Mouse (Mus musculus): ENCODE measurements around the gene Mrpl52. TPM values are rescaled to one million over a fixed set of nuclear protein-coding genes. Genes with fewer than 3 reads are reported as not detected.
A peak's percentile ranks its signal among the peaks of the same experiment; 100 is the strongest.

Mrpl52 gene
- 270 and 310 TPM in 2 replicates for polyA plus RNA-seq (2015; fragmentation: Nextera tagmentation; extraction: Ambion mirVana)

- Histone ChIP-seq H3K9ac (peak within 1 kb of the TSS; percentile 90), H3K36me3 (ENCODE audit: poor library complexity, severe bottlenecking) (peaks cover 14% of the 10 kb centered on the region), H3K27ac (peak within 1 kb of the TSS; percentile 89), H3K9me3 (replicated peaks) (no peaks in the 10 kb centered on the region), H3K27me3 (no peaks in the 10 kb centered on the region), H3K4me2 (peak within 1 kb of the TSS; percentile 61), H3K4me3 (peak within 1 kb of the TSS; percentile 80), H3K4me1 (peaks cover 43% of the 10 kb centered on the region)
- WGBS, result under 1% methylated on average over 48 of the region's 48 CpGs
- ATAC-seq, result peak; percentile 82
These were observed at the start of gene Mrpl52 for GRCm38 (mm10) chr14:54426689-54427398. TSS of gene Mrpl52 (plus strand) at chr14:54426909.

GRCm38 (mm10) chr14:54377166-54377565, 49.5 kb upstream of the Mrpl52 start:
- Histone ChIP-seq H3K4me3 (no peak overlapping the region), H3K9ac (no peak overlapping the region), H3K27me3 (no peaks in the 10 kb centered on the region), H3K36me3 (ENCODE audit: poor library complexity, severe bottlenecking) (no peaks in the 10 kb centered on the region), H3K4me1 (no peaks in the 10 kb centered on the region), H3K4me2 (no peak overlapping the region), H3K9me3 (replicated peaks) (no peaks in the 10 kb centered on the region), H3K27ac (no peak overlapping the region)
- WGBS, result 93% methylated on average over 6 of the region's 6 CpGs
- ATAC-seq, result no peak

GRCm38 (mm10) chr14:54379571-54379970, 47.1 kb upstream of the Mrpl52 start:
- Histone ChIP-seq H3K9ac (no peak overlapping the region), H3K36me3 (ENCODE audit: poor library complexity, severe bottlenecking) (no peaks in the 10 kb centered on the region), H3K9me3 (replicated peaks) (no peaks in the 10 kb centered on the region), H3K27ac (no peak overlapping the region), H3K4me1 (no peaks in the 10 kb centered on the region), H3K4me2 (no peak overlapping the region), H3K4me3 (no peak overlapping the region), H3K27me3 (no peaks in the 10 kb centered on the region)
- ATAC-seq, result no peak
- WGBS, result 84% methylated on average over 13 of the region's 13 CpGs

- no peaks in the 10 kb centered on the region for H3K27me3 ChIP-seq
- 72% methylated on average over 4 of the region's 4 CpGs for WGBS
These were observed 46.1 kb upstream of the Mrpl52 start for GRCm38 (mm10) chr14:54380616-54381015.

GRCm38 (mm10) chr14:54381816-54382215, 44.9 kb upstream of the Mrpl52 start:
- 87% methylated on average over 10 of the region's 10 CpGs for WGBS
- no peak overlapping the region for H3K9ac ChIP-seq
- no peaks in the 10 kb centered on the region for H3K27me3 ChIP-seq
- H3K9me3 ChIP-seq (replicated peaks), result no peaks in the 10 kb centered on the region
- H3K4me1 ChIP-seq, result no peaks in the 10 kb centered on the region
- no peak overlapping the region for H3K4me2 ChIP-seq
- H3K4me3 ChIP-seq, result no peak overlapping the region
- no peaks in the 10 kb centered on the region for H3K36me3 ChIP-seq (ENCODE audit: poor library complexity, severe bottlenecking)
- no peak for ATAC-seq
- H3K27ac ChIP-seq, result no peak overlapping the region

More at GRCm38 (mm10) chr14:54380616-54381015, 46.1 kb upstream of the Mrpl52 start:
- H3K9ac ChIP-seq, result no peak overlapping the region
- no peaks in the 10 kb centered on the region for H3K36me3 ChIP-seq (ENCODE audit: poor library complexity, severe bottlenecking)
- no peak for ATAC-seq
- no peaks in the 10 kb centered on the region for H3K9me3 ChIP-seq (replicated peaks)
- no peaks in the 10 kb centered on the region for H3K4me1 ChIP-seq
- H3K4me3 ChIP-seq, result no peak overlapping the region
- H3K27ac ChIP-seq, result no peak overlapping the region
- H3K4me2 ChIP-seq, result no peak overlapping the region

GRCm38 (mm10) chr14:54382641-54383040, 44.1 kb upstream of the Mrpl52 start:
- Histone ChIP-seq H3K27me3 (no peaks in the 10 kb centered on the region), H3K4me3 (no peak overlapping the region), H3K9me3 (replicated peaks) (no peaks in the 10 kb centered on the region), H3K9ac (no peak overlapping the region), H3K4me1 (no peaks in the 10 kb centered on the region), H3K4me2 (no peak overlapping the region), H3K27ac (no peak overlapping the region), H3K36me3 (ENCODE audit: poor library complexity, severe bottlenecking) (no peaks in the 10 kb centered on the region)
- 53% methylated on average over 9 of the region's 9 CpGs for WGBS
- no peak for ATAC-seq

- Histone ChIP-seq H3K4me2 (no peak overlapping the region), H3K27ac (no peak overlapping the region), H3K4me3 (no peak overlapping the region), H3K4me1 (no peaks in the 10 kb centered on the region), H3K36me3 (ENCODE audit: poor library complexity, severe bottlenecking) (no peaks in the 10 kb centered on the region), H3K9ac (no peak overlapping the region), H3K9me3 (replicated peaks) (no peaks in the 10 kb centered on the region), H3K27me3 (no peaks in the 10 kb centered on the region)
- 58% methylated on average over 4 of the region's 4 CpGs for WGBS
- ATAC-seq, result no peak
These were observed 43.3 kb upstream of the Mrpl52 start for GRCm38 (mm10) chr14:54383355-54383771.

GRCm38 (mm10) chr14:54384396-54384795, 42.3 kb upstream of the Mrpl52 start:
- Histone ChIP-seq H3K27ac (no peak overlapping the region), H3K4me2 (no peak overlapping the region), H3K27me3 (no peaks in the 10 kb centered on the region), H3K4me3 (no peak overlapping the region), H3K36me3 (ENCODE audit: poor library complexity, severe bottlenecking) (no peaks in the 10 kb centered on the region), H3K9ac (no peak overlapping the region), H3K9me3 (replicated peaks) (no peaks in the 10 kb centered on the region), H3K4me1 (no peaks in the 10 kb centered on the region)
- no peak for ATAC-seq
- WGBS, result 92% methylated on average over 8 of the region's 8 CpGs

- Histone ChIP-seq H3K9me3 (replicated peaks) (no peaks in the 10 kb centered on the region), H3K9ac (no peak overlapping the region), H3K36me3 (ENCODE audit: poor library complexity, severe bottlenecking) (no peaks in the 10 kb centered on the region), H3K4me2 (no peak overlapping the region), H3K4me1 (no peaks in the 10 kb centered on the region), H3K4me3 (no peak overlapping the region), H3K27ac (no peak overlapping the region), H3K27me3 (no peaks in the 10 kb centered on the region)
- 90% methylated on average over 7 of the region's 7 CpGs for WGBS
- ATAC-seq, result no peak
These were observed 40.6 kb upstream of the Mrpl52 start for GRCm38 (mm10) chr14:54385968-54386618.

- H3K27ac ChIP-seq, result no peak overlapping the region
- H3K36me3 ChIP-seq (ENCODE audit: poor library complexity, severe bottlenecking), result no peaks in the 10 kb centered on the region
- no peaks in the 10 kb centered on the region for H3K27me3 ChIP-seq
- no peak overlapping the region for H3K9ac ChIP-seq
- no peak for ATAC-seq
- no peaks in the 10 kb centered on the region for H3K4me1 ChIP-seq
- WGBS, result 84% methylated on average over 6 of the region's 6 CpGs
- H3K4me2 ChIP-seq, result no peak overlapping the region
- no peak overlapping the region for H3K4me3 ChIP-seq
- H3K9me3 ChIP-seq (replicated peaks), result no peaks in the 10 kb centered on the region
These were observed 39.2 kb upstream of the Mrpl52 start for GRCm38 (mm10) chr14:54387546-54387945.

GRCm38 (mm10) chr14:54390843-54391242, 35.9 kb upstream of the Mrpl52 start:
- 69% methylated on average over 6 of the region's 6 CpGs for WGBS
- Histone ChIP-seq H3K27me3 (no peaks in the 10 kb centered on the region), H3K9ac (no peak overlapping the region), H3K4me1 (no peaks in the 10 kb centered on the region), H3K4me2 (no peak overlapping the region), H3K36me3 (ENCODE audit: poor library complexity, severe bottlenecking) (no peaks in the 10 kb centered on the region), H3K9me3 (replicated peaks) (no peaks in the 10 kb centered on the region), H3K4me3 (no peak overlapping the region), H3K27ac (no peak overlapping the region)
- no peak for ATAC-seq

GRCm38 (mm10) chr14:54393794-54394193, 32.9 kb upstream of the Mrpl52 start:
- Histone ChIP-seq H3K36me3 (ENCODE audit: poor library complexity, severe bottlenecking) (no peaks in the 10 kb centered on the region), H3K4me2 (no peak overlapping the region), H3K9me3 (replicated peaks) (no peaks in the 10 kb centered on the region), H3K27ac (no peak overlapping the region), H3K27me3 (no peaks in the 10 kb centered on the region), H3K9ac (no peak overlapping the region), H3K4me1 (no peaks in the 10 kb centered on the region), H3K4me3 (no peak overlapping the region)
- 85% methylated on average over 3 of the region's 3 CpGs for WGBS
- ATAC-seq, result no peak
